Mouse (Mus musculus) brain, embryonic 14.5 days (tissue): Measurements from ENCODE around the gene Agl.

Source experiments
- CTCF ChIP-seq: fragments of 200-500 bp; IDR thresholded peaks from 2 replicates; pipeline ENCODE4 v1.5.1; 2012; ENCODE audit warnings: inconsistent platforms, mild to moderate bottlenecking, moderate library complexity, borderline replicate concordance; ENCODE audit not compliant: insufficient read depth, insufficient read length; ENCODE audit errors: extremely low read depth
- POLR2A ChIP-seq: fragments of 200-500 bp; IDR thresholded peaks from 2 replicates; pipeline ENCODE4 v1.6.1; 2012; ENCODE audit warnings: mild to moderate bottlenecking, inconsistent platforms, borderline replicate concordance; ENCODE audit not compliant: poor library complexity, insufficient read depth, insufficient read length, severe bottlenecking; ENCODE audit errors: extremely low read depth

- no peak for TF ChIP-seq CTCF
- no peak for TF ChIP-seq POLR2A
These were observed 95.5 kb downstream of the Agl start, which contains the start of gene Slc35a3 for GRCm38 (mm10) chr3:116712436-116712881.
